Comparison of ENCODE assay signal across 8 mouse cellular contexts in genomic region chr1:133685749-133686519, GRCm38 (mm10). TPM values are rescaled to one million over a fixed set of nuclear protein-coding genes. Genes with fewer than 3 reads are reported as not detected.
A peak's percentile ranks its signal among the peaks of the same experiment; 100 is the strongest.
DNase-seq lines count a peak whose midpoint lies in the region; ATAC-seq and TF ChIP-seq lines count a peak whose summit lies in the region.

No protein-coding gene starts in this region.

- TF ChIP-seq EP300 in heart, adult 2 months (IDR thresholded peaks at IDR 0.05; ENCODE audit: insufficient read depth, low read depth, low read length): peak; percentile 62; the same call in 1 of the 2 replicates
- peak; percentile 24; the same call in 1 of the 2 replicates for TF ChIP-seq EP300 in lung, postnatal 0 days (IDR thresholded peaks at IDR 0.05)

- peaks cover 2% of the 10 kb centered on the region for H3K4me1 ChIP-seq in heart, adult 2 months (ENCODE audit: control insufficient read depth, insufficient read depth, low read length)
- H3K4me1 ChIP-seq in heart, embryonic 12.5 days (replicated peaks): peaks cover 9% of the 10 kb centered on the region; the same call in 1 of the 2 replicates
- no peaks in the 10 kb centered on the region; the same call in 1 of the 2 replicates for H3K4me1 ChIP-seq in lung, postnatal 0 days (ENCODE audit: insufficient read depth, low read depth, low read length)
- no peaks in the 10 kb centered on the region for H3K4me1 ChIP-seq in hindbrain, embryonic 12.5 days

- H3K27ac ChIP-seq in heart, adult 2 months: peak overlapping the region; percentile 57
- H3K27ac ChIP-seq in heart, embryonic 12.5 days (ENCODE audit: poor library complexity, severe bottlenecking): no peak overlapping the region
- peak overlapping the region; percentile 60 for H3K27ac ChIP-seq in lung, postnatal 0 days (ENCODE audit: low read length)
- no peak overlapping the region for H3K27ac ChIP-seq in hindbrain, embryonic 12.5 days

- H3K9ac ChIP-seq in heart, adult 2 months (ENCODE audit: low read depth, low read length): no peak overlapping the region
- H3K9ac ChIP-seq in heart, embryonic 12.5 days: no peak overlapping the region
- no peak overlapping the region for H3K9ac ChIP-seq in lung, postnatal 0 days (replicated peaks; ENCODE audit: low read depth)
- no peak overlapping the region for H3K9ac ChIP-seq in hindbrain, embryonic 12.5 days

- TF ChIP-seq POLR2A in heart, adult 2 months (IDR thresholded peaks at IDR 0.05; ENCODE audit: insufficient read depth, low read depth, low read length): no peak

- TF ChIP-seq CTCF in heart, adult 2 months (IDR thresholded peaks at IDR 0.05): no peak
- TF ChIP-seq CTCF in lung, postnatal 0 days (IDR thresholded peaks at IDR 0.05): no peak

- no peak overlapping the region for H3K4me3 ChIP-seq in heart, adult 2 months
- H3K4me3 ChIP-seq in heart, embryonic 12.5 days: no peak overlapping the region
- H3K4me3 ChIP-seq in lung, postnatal 0 days (ENCODE audit: low read depth, low read length): no peak overlapping the region
- H3K4me3 ChIP-seq in hindbrain, embryonic 12.5 days: no peak overlapping the region

- DNase-seq in heart, adult 2 months: peak; percentile 67 to 85
- peak; percentile 97 for DNase-seq in fibroblast of lung, adult 2 months (ENCODE audit: low read depth)
- peak; percentile 92 for DNase-seq in kidney, adult 9 months
- DNase-seq in lung, postnatal 0 days (ENCODE audit: low spot score): peak; percentile 97
- no peak for DNase-seq in embryo, embryonic 10.5 days (ENCODE audit: low spot score)

- H3K27me3 ChIP-seq in heart, adult 2 months (ENCODE audit: control insufficient read depth, insufficient read depth, low read length): no peaks in the 10 kb centered on the region
- no peaks in the 10 kb centered on the region for H3K27me3 ChIP-seq in heart, embryonic 12.5 days (replicated peaks)
- H3K27me3 ChIP-seq in lung, postnatal 0 days (replicated peaks; ENCODE audit: insufficient read depth, low read length): no peaks in the 10 kb centered on the region
- H3K27me3 ChIP-seq in hindbrain, embryonic 12.5 days: no peaks in the 10 kb centered on the region

- no peaks in the 10 kb centered on the region for H3K79me2 ChIP-seq in heart, adult 2 months (replicated peaks; ENCODE audit: control insufficient read depth, insufficient read depth, low read length)

- peaks cover 2% of the 10 kb centered on the region; the same call in 1 of the 2 replicates for H3K36me3 ChIP-seq in heart, adult 2 months (ENCODE audit: control insufficient read depth, insufficient read depth, low read length)
- no peaks in the 10 kb centered on the region for H3K36me3 ChIP-seq in heart, embryonic 12.5 days
- no peaks in the 10 kb centered on the region for H3K36me3 ChIP-seq in lung, postnatal 0 days (ENCODE audit: insufficient read depth, low read length)
- H3K36me3 ChIP-seq in hindbrain, embryonic 12.5 days: no peaks in the 10 kb centered on the region

- 53% methylated on average over 10 of the region's 10 CpGs for WGBS in heart, adult 2 months
- 78% methylated on average over 10 of the region's 10 CpGs for WGBS in heart, embryonic 12.5 days
- WGBS in lung, postnatal 0 days: 52% methylated on average over 10 of the region's 10 CpGs
- 82% methylated on average over 10 of the region's 10 CpGs for WGBS in hindbrain, embryonic 12.5 days

- H3K9me3 ChIP-seq in heart, embryonic 12.5 days (replicated peaks): no peaks in the 10 kb centered on the region
- no peaks in the 10 kb centered on the region for H3K9me3 ChIP-seq in lung, postnatal 0 days (ENCODE audit: low read length)
- H3K9me3 ChIP-seq in hindbrain, embryonic 12.5 days (replicated peaks): no peaks in the 10 kb centered on the region

- H3K4me2 ChIP-seq in heart, embryonic 12.5 days: no peak overlapping the region
- H3K4me2 ChIP-seq in lung, postnatal 0 days (replicated peaks; ENCODE audit: low read depth, low read length): no peak overlapping the region
- no peak overlapping the region for H3K4me2 ChIP-seq in hindbrain, embryonic 12.5 days (replicated peaks)

- intact Hi-C loops in heart, adult 2 months (cut with DNase I): no loop called here

- no peak for ATAC-seq in heart, embryonic 12.5 days (ENCODE audit: insufficient number of reproducible peaks, low FRiP score)
- ATAC-seq in lung, postnatal 0 days: peak; percentile 95
- ATAC-seq in activated CD4-positive, CD25-positive, alpha-beta regulatory T cell, adult 4 months: no peak
- ATAC-seq in hindbrain, embryonic 12.5 days (ENCODE audit: low FRiP score): no peak

RNA-seq across cellular contexts. Expression of gene Lax1, which starts 4.0 kb away (rescaled TPM):
- under 1 TPM; 0.36 to 0.73 TPM for total RNA-seq in heart, adult 2 months (2021)
- 0.45 and 0.47 TPM in 2 replicates for polyA plus RNA-seq in heart, adult 2 months (2012; rRNA removed)
- polyA plus RNA-seq in heart, embryonic 12.5 days (2016; fragmentation: Nextera tagmentation; extraction: Ambion mirVana): 0.50 and 0.53 TPM in 2 replicates
- 0.30 and 0.33 TPM in 2 replicates for polyA plus RNA-seq in lung, postnatal 0 days (2015; fragmentation: Nextera tagmentation; extraction: Ambion mirVana)
- 100 to 1,000 TPM; 109 to 137 TPM for polyA plus RNA-seq in activated CD4-positive, CD25-positive, alpha-beta regulatory T cell, adult 4 months (2017; shearing (Covaris generic))
- polyA plus RNA-seq in hindbrain, embryonic 12.5 days (2016; fragmentation: Nextera tagmentation; extraction: Ambion mirVana): 0.12 and 0.33 TPM in 2 replicates

RNA-seq across cellular contexts. Expression of gene Gm38394, which starts 24.8 kb away (rescaled TPM):
- total RNA-seq in heart, adult 2 months (2021): 10 to 100 TPM; 14.5 to 15.0 TPM
- polyA plus RNA-seq in heart, adult 2 months (2012; rRNA removed): 2.5 and 6.2 TPM in 2 replicates
- polyA plus RNA-seq in heart, embryonic 12.5 days (2016; fragmentation: Nextera tagmentation; extraction: Ambion mirVana): 6.2 and 6.8 TPM in 2 replicates
- 3.8 and 4.0 TPM in 2 replicates for polyA plus RNA-seq in lung, postnatal 0 days (2015; fragmentation: Nextera tagmentation; extraction: Ambion mirVana)
- polyA plus RNA-seq in activated CD4-positive, CD25-positive, alpha-beta regulatory T cell, adult 4 months (2017; shearing (Covaris generic)): 1 to 10 TPM; 3.2 to 3.9 TPM
- 6.9 and 7.2 TPM in 2 replicates for polyA plus RNA-seq in hindbrain, embryonic 12.5 days (2016; fragmentation: Nextera tagmentation; extraction: Ambion mirVana)

RNA-seq across cellular contexts. Expression of gene Zbed6, which starts 25.2 kb away (rescaled TPM):
- 1 to 10 TPM; 3.2 to 3.3 TPM for total RNA-seq in heart, adult 2 months (2021)
- polyA plus RNA-seq in heart, adult 2 months (2012; rRNA removed): 2.3 and 5.5 TPM in 2 replicates
- polyA plus RNA-seq in heart, embryonic 12.5 days (2016; fragmentation: Nextera tagmentation; extraction: Ambion mirVana): not detected in 2 replicates
- not detected in 2 replicates for polyA plus RNA-seq in lung, postnatal 0 days (2015; fragmentation: Nextera tagmentation; extraction: Ambion mirVana)
- polyA plus RNA-seq in activated CD4-positive, CD25-positive, alpha-beta regulatory T cell, adult 4 months (2017; shearing (Covaris generic)): not detected
- not detected in 2 replicates for polyA plus RNA-seq in hindbrain, embryonic 12.5 days (2016; fragmentation: Nextera tagmentation; extraction: Ambion mirVana)

Comparison
In these comparisons a context has a peak if more than half of its experiments do, and no peak if none do; other contexts are left out.
1. H3K27ac ChIP-seq: peak in heart, adult 2 months (single experiment) and lung, postnatal 0 days (single experiment); none in heart, embryonic 12.5 days (single experiment) and hindbrain, embryonic 12.5 days (single experiment).
2. RNA of gene Lax1, which starts 4.0 kb away (polyA plus RNA-seq): 109 to 137 TPM in activated CD4-positive, CD25-positive, alpha-beta regulatory T cell, adult 4 months; 0.50 to 0.53 TPM in heart, embryonic 12.5 days, 0.45 to 0.47 TPM in heart, adult 2 months, 0.30 to 0.33 TPM in lung, postnatal 0 days and 0.12 to 0.33 TPM in hindbrain, embryonic 12.5 days; every median in the first group is over 10 times any median in the second.